Mouse (Mus musculus): Measurements from ENCODE around the gene Bub1b.

Gene Bub1b

GRCm38 (mm10) chr2:118664975-118665516 is 67.0 kb downstream of the Bub1b start:
- no peak for DNase-seq (ENCODE audit: extremely low spot score)

- DNase-seq (ENCODE audit: extremely low spot score), result no peak
Measured at GRCm38 (mm10) chr2:118665616-118666015, 67.6 kb downstream of the Bub1b start.

- no peak for DNase-seq (ENCODE audit: extremely low spot score)
Measured at GRCm38 (mm10) chr2:118667181-118667580, 69.2 kb downstream of the Bub1b start.

DNA sequence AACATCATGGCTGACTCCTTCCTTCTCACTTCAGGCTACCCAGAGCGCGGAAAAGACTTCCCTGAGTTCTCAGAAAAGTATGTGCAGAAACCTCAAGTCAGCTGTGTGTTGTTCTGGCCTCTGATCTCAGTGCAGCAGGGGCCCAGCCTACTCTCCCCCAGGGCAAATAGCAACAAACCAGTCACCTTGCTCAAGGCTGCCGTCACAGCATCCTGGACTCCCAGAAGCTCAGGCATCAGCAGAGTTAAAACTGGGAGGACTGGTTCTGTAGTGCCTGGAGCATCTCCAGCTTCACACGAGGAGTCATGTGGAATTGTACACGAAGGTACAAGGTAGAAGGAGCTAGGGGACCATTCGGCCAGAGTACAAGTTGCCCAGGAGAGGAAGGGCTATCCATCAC is 71.2 kb downstream of the Bub1b start:
- no peak for DNase-seq (ENCODE audit: extremely low spot score)

- no peak for DNase-seq (ENCODE audit: extremely low spot score)
Measured at GRCm38 (mm10) chr2:118669785-118670184, 71.8 kb downstream of the Bub1b start.

GRCm38 (mm10) chr2:118671728-118672127 is 73.7 kb downstream of the Bub1b start:
- DNase-seq (ENCODE audit: extremely low spot score), result no peak

GRCm38 (mm10) chr2:118673686-118674465 is 75.9 kb downstream of the Bub1b start:
- DNase-seq (ENCODE audit: extremely low spot score), result no peak

DNA sequence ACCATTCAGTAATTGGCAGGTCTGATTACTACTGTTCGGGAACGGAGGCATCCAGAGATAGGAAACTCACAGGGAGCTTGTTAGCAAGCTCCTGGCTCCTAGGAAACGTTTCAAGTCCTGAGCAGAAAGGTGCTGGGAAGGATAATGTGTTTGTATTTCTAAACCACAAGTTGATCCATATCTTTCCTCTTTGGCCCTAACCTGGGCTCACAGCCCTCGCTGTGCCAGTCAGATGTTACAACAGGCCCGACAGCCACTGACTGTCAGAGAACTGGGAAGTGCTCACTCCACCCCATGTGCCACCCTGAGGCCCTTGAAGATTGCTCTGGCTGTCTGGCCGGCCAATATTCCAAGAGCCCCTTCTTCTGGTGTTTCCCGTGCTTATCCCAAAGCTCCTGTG is 76.5 kb downstream of the Bub1b start:
- DNase-seq (ENCODE audit: extremely low spot score), result no peak

- peak; percentile 25 for DNase-seq (ENCODE audit: extremely low spot score)
Measured at GRCm38 (mm10) chr2:118676839-118677741, 79.1 kb downstream of the Bub1b start.

GRCm38 (mm10) chr2:118677817-118678216 is 79.8 kb downstream of the Bub1b start:
- DNase-seq (ENCODE audit: extremely low spot score), result no peak

- no peak for DNase-seq (ENCODE audit: extremely low spot score)
Measured at GRCm38 (mm10) chr2:118679577-118679976, 81.6 kb downstream of the Bub1b start.

GRCm38 (mm10) chr2:118680926-118681325 is 82.9 kb downstream of the Bub1b start:
- DNase-seq (ENCODE audit: extremely low spot score), result no peak

GRCm38 (mm10) chr2:118682544-118683260 is 84.7 kb downstream of the Bub1b start:
- no peak for DNase-seq (ENCODE audit: extremely low spot score)

GRCm38 (mm10) chr2:118685088-118685487 is 87.1 kb downstream of the Bub1b start:
- no peak for DNase-seq (ENCODE audit: extremely low spot score)

DNA sequence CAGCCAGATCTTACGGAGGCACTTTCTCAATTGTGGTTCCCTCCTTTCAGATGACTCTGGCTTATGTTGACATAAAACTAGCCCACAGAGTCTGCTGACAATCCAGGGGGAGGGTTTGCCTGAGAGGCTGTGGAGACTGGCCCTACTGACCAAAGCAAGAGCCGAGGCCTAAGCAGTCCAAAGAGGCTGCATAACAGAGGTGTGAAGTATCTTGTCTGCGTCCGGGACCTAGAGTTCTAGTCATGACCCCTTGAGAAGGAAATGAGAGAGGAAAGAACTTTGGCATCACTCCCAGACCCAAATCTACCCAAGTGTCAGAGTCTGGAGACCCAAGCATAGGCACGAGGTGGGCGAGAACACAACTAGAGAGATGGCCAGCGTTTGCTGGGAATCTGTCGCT is 88.7 kb downstream of the Bub1b start:
- no peak for DNase-seq (ENCODE audit: extremely low spot score)

DNA sequence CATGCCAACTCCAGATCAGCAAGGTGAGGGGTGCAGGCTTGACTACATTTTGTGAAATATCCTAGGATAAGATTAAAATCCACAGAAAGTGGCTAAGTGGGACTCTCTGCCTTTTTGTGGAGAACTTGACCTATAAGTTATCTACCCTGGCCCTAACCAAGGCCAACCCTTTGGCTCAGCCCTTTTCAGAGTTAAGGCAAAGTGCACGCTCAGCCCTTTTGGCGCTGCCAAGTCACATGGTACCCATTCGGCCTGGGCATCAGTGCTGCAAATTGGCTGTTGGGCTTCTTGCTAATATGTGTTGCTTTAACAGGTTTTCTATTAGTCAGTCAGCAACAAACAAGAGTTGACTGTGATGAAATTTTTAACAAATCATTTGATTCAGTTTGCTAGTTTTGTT is 89.8 kb downstream of the Bub1b start:
- DNase-seq (ENCODE audit: extremely low spot score), result no peak

DNA sequence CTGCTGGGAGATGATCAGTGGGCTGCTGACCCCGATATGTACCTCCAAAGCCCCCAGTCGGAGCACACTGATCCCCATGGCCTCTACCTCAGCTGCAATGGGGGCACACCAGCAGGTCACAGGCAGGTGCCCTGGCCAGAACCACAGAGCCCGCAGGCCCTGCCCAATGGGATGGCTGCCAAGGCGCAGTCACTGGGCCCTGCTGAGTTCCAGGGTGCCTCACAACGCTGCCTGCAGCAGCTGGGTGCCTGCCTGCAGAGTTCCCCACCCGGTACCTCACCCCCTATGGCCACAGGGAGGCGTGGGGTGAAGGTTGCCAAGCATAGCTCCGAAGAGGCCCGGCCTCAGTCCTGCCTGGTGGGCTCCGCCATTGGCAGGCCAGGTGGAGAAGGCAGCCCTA is 91.9 kb downstream of the Bub1b start:
- DNase-seq (ENCODE audit: extremely low spot score), result no peak
